Mouse (Mus musculus): ENCODE measurements around the gene Eef1akmt3. TPM values are rescaled to one million over a fixed set of nuclear protein-coding genes. Genes with fewer than 3 reads are reported as not detected.

Eef1akmt3 gene
- polyA plus RNA-seq, 1 experiment from 2014 or later: 0.89 TPM

DNA sequence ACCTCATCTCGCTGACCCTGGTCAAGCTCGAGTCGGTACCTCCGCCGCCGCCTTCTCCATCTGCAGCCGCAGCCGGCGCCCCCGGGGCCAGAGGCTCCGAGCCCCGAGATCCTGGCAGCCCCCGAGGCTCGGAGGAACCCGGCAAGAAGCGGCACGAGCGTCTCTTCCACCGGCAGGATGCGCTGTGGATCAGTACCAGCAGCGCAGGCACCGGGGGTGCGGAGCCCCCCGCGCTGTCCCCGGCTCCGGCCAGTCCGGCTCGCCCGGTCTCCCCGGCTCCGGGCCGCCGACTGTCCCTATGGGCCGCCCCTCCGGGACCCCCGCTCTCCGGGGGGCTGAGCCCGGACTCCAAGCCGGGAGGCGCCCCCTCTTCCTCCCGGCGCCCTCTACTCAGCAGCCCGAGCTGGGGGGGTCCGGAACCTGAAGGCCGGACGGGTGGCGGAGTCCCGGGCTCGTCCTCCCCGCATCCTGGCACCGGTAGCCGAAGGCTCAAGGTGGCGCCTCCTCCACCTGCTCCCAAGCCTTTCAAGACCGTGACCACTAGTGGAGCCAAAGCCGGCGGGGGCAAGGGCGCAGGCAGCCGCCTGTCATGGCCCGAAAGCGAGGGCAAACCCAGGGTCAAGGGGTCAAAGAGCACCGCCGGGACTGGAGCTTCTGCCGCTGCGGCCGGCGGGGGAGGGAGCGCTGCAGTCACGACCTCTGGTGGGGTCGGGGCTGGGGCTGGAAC lies 38.5 kb upstream of the Eef1akmt3 start:
- ATAC-seq (ENCODE audit: low FRiP score, low TSS enrichment): 0 out of 2 replicates have a peak, but pooled peaks have one; percentile 10
- Histone ChIP-seq H3K27ac (ENCODE audit: low read depth, low read length) (no peak overlapping the region), H3K27me3 (ENCODE audit: control insufficient read depth, insufficient read depth, low read length) (peaks cover 76% of the 10 kb centered on the region), H3K4me2 (replicated peaks; ENCODE audit: low read depth, low read length) (peak overlapping the region; percentile 96), H3K4me1 (ENCODE audit: control insufficient read depth, insufficient read depth, low read length) (peaks cover 28% of the 10 kb centered on the region), H3K4me3 (ENCODE audit: low read length) (peak overlapping the region; percentile 51), H3K36me3 (ENCODE audit: control insufficient read depth, insufficient read depth, low read length) (no peaks in the 10 kb centered on the region), H3K9ac (ENCODE audit: low read depth, low read length) (peak overlapping the region; percentile 53), H3K9me3 (ENCODE audit: control insufficient read depth, low read length) (no peaks in the 10 kb centered on the region)
- WGBS: 2% methylated on average over 58 of the region's 70 CpGs

DNA sequence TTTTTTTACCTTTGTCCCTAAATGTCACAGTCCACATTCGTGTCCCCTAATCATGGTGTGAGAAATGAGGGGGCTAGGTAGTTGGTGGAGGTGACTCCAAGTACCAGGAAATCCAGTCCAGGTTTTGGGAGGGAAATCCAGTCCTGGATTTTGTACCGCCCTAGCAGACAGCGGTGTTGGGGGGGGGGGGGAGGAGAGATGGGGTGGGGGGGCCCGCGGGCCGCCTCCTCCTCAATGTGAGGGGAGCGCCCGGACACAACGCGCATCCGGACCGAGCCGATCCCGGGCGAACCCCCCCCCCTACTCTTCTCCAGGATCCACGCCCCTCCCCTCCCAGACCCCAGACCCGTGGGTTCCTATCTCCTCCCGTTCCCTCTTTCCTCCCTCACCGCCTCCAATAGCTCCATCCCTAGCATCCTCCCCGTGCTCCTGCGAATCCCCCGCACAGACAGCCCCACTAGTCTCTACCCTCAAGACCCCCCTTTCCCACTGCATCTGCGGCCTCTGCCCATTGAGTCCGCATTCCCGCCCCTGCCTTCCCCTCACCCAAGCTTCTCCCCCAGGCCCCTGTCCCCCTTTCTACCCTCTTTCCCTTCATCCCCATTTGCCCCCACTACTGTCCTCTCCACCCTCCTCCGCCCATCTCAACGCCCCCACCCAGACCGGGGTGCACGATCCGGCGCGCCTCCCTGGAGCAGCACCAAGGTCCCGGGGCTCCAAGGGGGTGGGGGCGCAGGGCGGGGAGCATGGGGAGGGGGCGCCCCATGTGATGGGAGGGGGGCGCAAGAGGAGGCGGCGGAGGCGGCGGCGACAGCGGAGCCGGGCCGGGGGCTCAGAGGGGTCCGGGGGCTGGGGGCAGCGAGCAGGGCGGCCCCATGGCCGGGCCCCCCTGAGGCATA lies 37.6 kb upstream of the Eef1akmt3 start:
- 1% methylated on average over 35 of the region's 49 CpGs for WGBS
- peaks cover 28% of the 10 kb centered on the region for H3K4me1 ChIP-seq (ENCODE audit: control insufficient read depth, insufficient read depth, low read length)
- H3K36me3 ChIP-seq (ENCODE audit: control insufficient read depth, insufficient read depth, low read length): no peaks in the 10 kb centered on the region
- H3K4me3 ChIP-seq (ENCODE audit: low read length): peak overlapping the region; percentile 51
- H3K9ac ChIP-seq (ENCODE audit: low read depth, low read length): peak overlapping the region; percentile 53
- peaks cover 76% of the 10 kb centered on the region for H3K27me3 ChIP-seq (ENCODE audit: control insufficient read depth, insufficient read depth, low read length)
- H3K9me3 ChIP-seq (ENCODE audit: control insufficient read depth, low read length): no peaks in the 10 kb centered on the region
- H3K27ac ChIP-seq (ENCODE audit: low read depth, low read length): no peak overlapping the region
- peak overlapping the region; percentile 96 for H3K4me2 ChIP-seq (replicated peaks; ENCODE audit: low read depth, low read length)
- ATAC-seq (ENCODE audit: low FRiP score, low TSS enrichment): peak; percentile 38

DNA sequence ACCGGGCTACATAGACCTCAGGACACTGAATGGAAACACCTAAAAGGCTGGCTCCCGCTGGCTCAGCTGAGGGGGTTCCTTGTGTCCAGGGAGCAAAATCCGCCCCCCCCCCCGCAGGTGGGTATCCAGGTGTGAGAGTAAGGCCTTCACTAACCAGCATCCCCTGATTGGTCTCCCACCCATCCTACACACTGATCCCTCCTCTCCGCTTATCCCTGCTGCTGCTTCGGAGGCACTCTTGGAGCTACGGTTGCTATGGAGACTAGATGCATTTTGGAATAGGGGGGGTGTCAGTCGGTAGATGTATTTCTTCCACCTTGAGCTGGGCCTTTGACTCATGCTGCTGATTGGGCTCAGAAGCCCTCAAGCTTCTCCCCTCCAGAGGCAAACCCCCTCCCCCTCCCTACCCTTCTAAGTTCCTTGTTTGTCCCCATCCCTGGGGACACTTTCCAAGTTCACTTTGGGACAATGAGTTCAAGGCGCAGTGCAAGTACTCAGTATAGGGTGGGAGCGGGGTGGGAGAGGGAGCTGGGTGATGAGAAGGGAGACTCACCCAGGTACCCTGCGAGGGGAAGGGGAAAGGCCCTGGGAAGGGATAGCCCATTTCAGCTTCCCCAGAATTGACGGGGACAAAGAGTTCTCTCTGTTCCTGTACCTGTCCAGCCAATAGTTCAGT lies 36.8 kb upstream of the Eef1akmt3 start:
- H3K27me3 ChIP-seq (ENCODE audit: control insufficient read depth, insufficient read depth, low read length): peaks cover 72% of the 10 kb centered on the region
- 5% methylated on average over 11 of the region's 12 CpGs for WGBS
- ATAC-seq (ENCODE audit: low FRiP score, low TSS enrichment): peak; percentile 7; the same call in 1 of the 2 replicates

DNA sequence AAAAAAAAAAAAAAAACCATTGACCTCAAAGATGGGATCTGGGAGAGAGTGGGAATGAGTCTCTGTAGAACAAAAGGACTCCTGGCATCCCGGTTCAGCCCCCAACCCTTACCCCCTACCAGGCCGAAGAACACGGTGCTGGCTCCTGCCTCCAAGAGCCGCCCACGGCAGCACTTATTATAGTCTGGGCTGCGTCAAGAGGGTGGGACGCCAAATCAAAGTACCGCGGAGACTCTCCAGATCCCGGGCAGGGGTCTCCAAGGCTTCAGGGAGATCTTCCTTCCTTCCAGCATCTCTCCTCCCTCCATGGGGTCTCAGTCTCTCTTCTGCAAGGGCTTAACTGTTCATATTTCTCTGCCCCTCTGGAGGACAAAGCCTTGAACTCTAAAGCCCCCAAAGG lies 36.2 kb upstream of the Eef1akmt3 start:
- WGBS: 9% methylated on average over 10 of the region's 10 CpGs
- H3K27me3 ChIP-seq (ENCODE audit: control insufficient read depth, insufficient read depth, low read length): peaks cover 66% of the 10 kb centered on the region
- no peaks in the 10 kb centered on the region for H3K9me3 ChIP-seq (ENCODE audit: control insufficient read depth, low read length)
- no peak overlapping the region; the same call in 1 of the 2 replicates for H3K4me3 ChIP-seq (ENCODE audit: low read length)
- H3K27ac ChIP-seq (ENCODE audit: low read depth, low read length): no peak overlapping the region
- H3K9ac ChIP-seq (ENCODE audit: low read depth, low read length): no peak overlapping the region
- no peaks in the 10 kb centered on the region for H3K36me3 ChIP-seq (ENCODE audit: control insufficient read depth, insufficient read depth, low read length)
- peaks cover 28% of the 10 kb centered on the region for H3K4me1 ChIP-seq (ENCODE audit: control insufficient read depth, insufficient read depth, low read length)
- no peak for ATAC-seq (ENCODE audit: low FRiP score, low TSS enrichment)
- no peak overlapping the region for H3K4me2 ChIP-seq (replicated peaks; ENCODE audit: low read depth, low read length)

More for the DNA sequence above, 36.8 kb upstream of the Eef1akmt3 start:
- Histone ChIP-seq H3K36me3 (ENCODE audit: control insufficient read depth, insufficient read depth, low read length) (no peaks in the 10 kb centered on the region), H3K4me3 (ENCODE audit: low read length) (peak overlapping the region; percentile 51), H3K9ac (ENCODE audit: low read depth, low read length) (no peak overlapping the region), H3K4me2 (replicated peaks; ENCODE audit: low read depth, low read length) (peak overlapping the region; percentile 96), H3K4me1 (ENCODE audit: control insufficient read depth, insufficient read depth, low read length) (peaks cover 28% of the 10 kb centered on the region), H3K9me3 (ENCODE audit: control insufficient read depth, low read length) (no peaks in the 10 kb centered on the region), H3K27ac (ENCODE audit: low read depth, low read length) (no peak overlapping the region)

DNA sequence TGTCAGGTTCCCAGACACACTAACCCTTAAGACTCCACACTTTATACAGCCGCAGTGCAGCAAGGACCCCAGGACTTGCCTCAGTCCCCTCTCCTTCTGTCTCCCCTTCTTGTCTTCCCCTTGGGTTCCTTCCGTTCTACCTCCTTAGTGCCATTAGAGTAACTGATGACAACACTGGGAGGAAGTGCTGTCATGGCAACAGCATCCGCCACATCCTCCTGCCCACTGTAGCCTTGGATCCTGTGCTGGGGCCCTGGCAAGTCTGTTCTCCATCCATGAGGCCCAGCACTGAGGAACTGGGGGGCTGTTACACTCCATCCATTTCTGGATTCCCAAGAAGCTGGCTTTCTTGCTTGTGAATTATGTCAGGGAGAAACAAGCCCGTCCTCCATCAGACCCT lies 34.8 kb upstream of the Eef1akmt3 start:
- Histone ChIP-seq H3K27me3 (ENCODE audit: control insufficient read depth, insufficient read depth, low read length) (peaks cover 52% of the 10 kb centered on the region), H3K4me3 (ENCODE audit: low read length) (no peak overlapping the region), H3K36me3 (ENCODE audit: control insufficient read depth, insufficient read depth, low read length) (no peaks in the 10 kb centered on the region), H3K4me2 (replicated peaks; ENCODE audit: low read depth, low read length) (no peak overlapping the region), H3K27ac (ENCODE audit: low read depth, low read length) (no peak overlapping the region), H3K9ac (ENCODE audit: low read depth, low read length) (no peak overlapping the region), H3K4me1 (ENCODE audit: control insufficient read depth, insufficient read depth, low read length) (peaks cover 23% of the 10 kb centered on the region), H3K9me3 (ENCODE audit: control insufficient read depth, low read length) (no peaks in the 10 kb centered on the region)
- no peak for ATAC-seq (ENCODE audit: low FRiP score, low TSS enrichment)
- 33% methylated on average over 4 of the region's 4 CpGs for WGBS

DNA sequence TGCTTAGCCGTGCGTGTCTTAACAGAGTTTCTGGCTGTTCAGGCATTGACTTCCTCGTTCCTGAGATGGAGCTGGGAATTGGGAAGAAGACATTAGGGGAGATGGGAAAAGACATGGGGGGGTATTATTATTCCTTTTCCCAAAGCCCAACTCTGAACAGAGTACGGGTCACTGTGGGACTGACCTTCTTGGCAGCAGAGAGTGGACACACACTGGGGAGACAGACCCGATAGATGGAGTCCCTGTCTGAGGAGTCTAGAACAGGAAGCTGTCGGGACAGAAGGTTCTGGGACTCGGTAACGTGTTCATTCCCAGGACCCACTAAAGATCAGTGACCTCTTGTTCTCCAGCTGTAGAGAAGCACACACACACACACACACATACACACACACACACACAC lies 34.3 kb upstream of the Eef1akmt3 start:
- no peaks in the 10 kb centered on the region for H3K9me3 ChIP-seq (ENCODE audit: control insufficient read depth, low read length)
- peaks cover 48% of the 10 kb centered on the region for H3K27me3 ChIP-seq (ENCODE audit: control insufficient read depth, insufficient read depth, low read length)
- no peak for ATAC-seq (ENCODE audit: low FRiP score, low TSS enrichment)
- no peak overlapping the region for H3K4me3 ChIP-seq (ENCODE audit: low read length)
- 66% methylated on average over 8 of the region's 8 CpGs for WGBS
- peaks cover 21% of the 10 kb centered on the region for H3K4me1 ChIP-seq (ENCODE audit: control insufficient read depth, insufficient read depth, low read length)
- no peaks in the 10 kb centered on the region for H3K36me3 ChIP-seq (ENCODE audit: control insufficient read depth, insufficient read depth, low read length)
- H3K27ac ChIP-seq (ENCODE audit: low read depth, low read length): no peak overlapping the region
- no peak overlapping the region for H3K9ac ChIP-seq (ENCODE audit: low read depth, low read length)
- no peak overlapping the region for H3K4me2 ChIP-seq (replicated peaks; ENCODE audit: low read depth, low read length)

DNA sequence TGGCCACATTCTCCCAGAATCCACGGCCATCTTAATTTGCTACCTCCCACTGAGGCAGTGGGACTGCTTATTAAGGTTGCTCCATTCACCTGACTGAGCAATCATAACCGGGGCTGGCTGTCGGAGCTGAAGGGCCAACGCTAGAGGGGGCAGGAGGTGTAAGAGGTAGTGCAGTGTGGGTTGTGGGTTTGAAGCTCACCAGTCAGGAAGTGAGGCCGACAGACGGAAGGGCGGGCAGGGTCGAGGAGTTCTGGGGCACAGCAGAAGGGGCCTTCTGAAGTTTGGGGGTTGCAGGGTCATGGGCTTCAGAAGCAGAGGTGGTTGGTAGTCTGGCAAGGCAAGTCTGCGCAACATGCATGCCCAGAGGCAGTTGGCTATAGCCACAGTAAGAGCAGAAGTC lies 33.8 kb upstream of the Eef1akmt3 start, which contains the start of gene Agap2:
TSS of gene Agap2 (plus strand) at position 205 of the 400 bp plus-strand sequence.
- Histone ChIP-seq H3K4me2 (replicated peaks; ENCODE audit: low read depth, low read length) (no peak within 1 kb of the TSS), H3K9ac (ENCODE audit: low read depth, low read length) (no peak within 1 kb of the TSS), H3K9me3 (ENCODE audit: control insufficient read depth, low read length) (no peaks in the 10 kb centered on the region), H3K27me3 (ENCODE audit: control insufficient read depth, insufficient read depth, low read length) (peaks cover 42% of the 10 kb centered on the region), H3K27ac (ENCODE audit: low read depth, low read length) (no peak within 1 kb of the TSS), H3K4me1 (ENCODE audit: control insufficient read depth, insufficient read depth, low read length) (peaks cover 20% of the 10 kb centered on the region), H3K36me3 (ENCODE audit: control insufficient read depth, insufficient read depth, low read length) (no peaks in the 10 kb centered on the region), H3K4me3 (ENCODE audit: low read length) (no peak within 1 kb of the TSS)
- WGBS: 56% methylated on average over 9 of the region's 9 CpGs
- ATAC-seq (ENCODE audit: low FRiP score, low TSS enrichment): no peak

DNA sequence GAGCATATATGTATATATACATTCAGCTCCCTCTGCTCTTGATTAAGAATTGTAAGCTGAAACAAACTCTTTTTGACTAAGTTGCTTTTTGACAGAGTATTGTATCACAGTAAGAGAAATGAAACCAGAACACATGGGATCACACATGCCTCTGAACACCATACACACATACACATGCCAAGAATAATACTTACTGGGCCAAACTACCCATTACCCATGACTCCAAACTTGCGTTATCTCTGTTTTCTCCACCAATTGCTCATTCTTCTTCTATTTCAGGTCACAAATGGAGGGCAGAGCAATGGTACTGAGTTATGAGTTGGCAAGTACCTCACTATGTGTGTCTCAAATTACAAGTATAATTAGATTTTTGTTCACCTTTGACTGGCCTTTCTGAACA lies 32.7 kb upstream of the Eef1akmt3 start:
- no peaks in the 10 kb centered on the region for H3K9me3 ChIP-seq (ENCODE audit: control insufficient read depth, low read length)
- no peak overlapping the region for H3K27ac ChIP-seq (ENCODE audit: low read depth, low read length)
- H3K36me3 ChIP-seq (ENCODE audit: control insufficient read depth, insufficient read depth, low read length): no peaks in the 10 kb centered on the region
- no peak overlapping the region for H3K4me2 ChIP-seq (replicated peaks; ENCODE audit: low read depth, low read length)
- no peak overlapping the region for H3K9ac ChIP-seq (ENCODE audit: low read depth, low read length)
- H3K4me1 ChIP-seq (ENCODE audit: control insufficient read depth, insufficient read depth, low read length): peaks cover 12% of the 10 kb centered on the region
- H3K27me3 ChIP-seq (ENCODE audit: control insufficient read depth, insufficient read depth, low read length): peaks cover 31% of the 10 kb centered on the region
- no peak overlapping the region for H3K4me3 ChIP-seq (ENCODE audit: low read length)
- WGBS: 97% methylated on average over 1 of the region's 1 CpGs
- ATAC-seq (ENCODE audit: low FRiP score, low TSS enrichment): no peak

Measured in kidney, embryonic 14.5 days (tissue).